Mouse (Mus musculus) cerebral cortex, adult 2 months (tissue): ENCODE data around the gene Ric3.

ENCODE experiments used
- WGBS: fragments of 180-500 bp; shearing (Covaris S2); methylation state at CpG from one replicate; pipeline ENCODE4 v1.1.7; 2018; 5-methylcytosine and 5-hydroxymethylcytosine counted together

The Ric3 gene

DNA sequence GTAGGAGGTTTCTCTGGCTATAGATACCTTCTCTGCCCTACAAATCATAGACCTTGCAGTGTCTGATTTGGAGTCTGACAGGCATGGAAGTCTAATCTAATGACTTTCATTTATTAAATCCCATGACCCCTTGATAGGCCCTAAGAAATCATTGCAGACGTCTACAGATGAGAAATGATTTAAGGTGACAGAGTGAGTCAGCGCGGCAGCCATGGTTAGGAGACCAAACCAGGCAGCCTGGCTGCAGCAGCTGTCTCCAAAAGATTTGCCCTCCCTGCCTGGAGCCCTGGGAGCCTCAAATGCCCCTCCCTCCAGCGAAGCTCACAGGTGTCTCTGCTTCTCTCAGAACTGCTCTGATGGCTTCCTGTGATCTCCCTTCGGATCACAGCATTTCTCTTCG, 87.0 kb downstream of the Ric3 start:
- 84% methylated on average over 6 of the region's 6 CpGs for WGBS

DNA sequence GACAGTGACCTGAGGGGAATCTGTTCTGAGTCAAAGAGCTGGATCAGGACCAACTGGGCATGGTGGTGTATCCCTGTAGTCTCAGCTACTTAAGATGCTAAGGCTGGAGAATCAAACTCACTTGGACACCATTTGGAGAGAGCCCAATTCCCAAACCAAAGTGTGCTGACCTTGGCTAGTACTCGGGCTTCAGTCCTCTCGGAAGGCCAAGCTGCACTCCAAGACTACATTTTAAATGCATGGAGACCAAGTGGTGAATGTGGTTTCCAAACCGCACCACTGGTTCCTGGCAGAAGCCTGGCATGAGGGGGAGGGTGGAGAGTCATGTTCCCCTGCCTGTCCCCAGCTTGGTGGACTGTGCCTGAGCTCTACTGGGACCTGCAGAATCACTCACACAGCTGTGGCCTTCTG, 89.2 kb downstream of the Ric3 start:
- 72% methylated on average over 3 of the region's 3 CpGs for WGBS

DNA sequence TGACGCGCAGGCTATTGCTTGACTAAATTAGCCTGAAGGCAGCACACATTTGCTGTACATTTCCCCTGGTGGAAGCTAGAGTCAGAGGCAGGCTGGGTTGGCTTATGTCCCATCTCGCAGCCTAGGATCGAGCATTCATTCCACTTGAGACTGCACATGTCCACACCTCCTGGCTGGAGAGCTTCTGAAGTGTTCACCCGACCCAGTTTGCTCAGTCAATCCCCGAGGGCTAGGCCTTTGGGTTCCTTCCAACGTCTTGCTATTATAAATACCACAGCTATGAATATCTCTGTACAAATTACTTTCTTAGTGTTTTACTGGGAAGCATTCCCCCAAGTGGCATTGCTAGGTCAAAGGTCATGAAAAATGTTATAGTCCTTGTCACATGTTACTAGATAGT, 89.9 kb downstream of the Ric3 start:
- 60% methylated on average over 7 of the region's 7 CpGs for WGBS

DNA sequence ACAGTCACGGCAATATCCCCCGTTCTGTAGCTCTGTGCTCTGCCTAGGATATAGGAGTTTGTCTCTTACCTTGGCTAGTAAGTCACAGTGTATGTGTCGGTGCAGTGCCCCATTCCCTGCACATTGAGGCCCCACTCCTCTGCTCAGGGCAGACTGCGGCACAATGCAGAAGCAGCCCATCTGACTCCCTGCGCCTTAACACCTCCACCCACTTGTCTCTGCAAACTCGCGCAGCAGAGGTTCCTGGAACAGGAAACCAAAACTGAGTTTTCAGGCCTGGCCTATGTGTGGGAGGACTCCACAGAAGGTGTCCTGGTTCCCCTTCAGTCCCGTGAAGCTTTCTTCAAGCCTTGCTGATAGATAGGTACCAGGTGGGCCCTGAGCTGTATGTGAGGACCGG, 91.9 kb downstream of the Ric3 start:
- WGBS, result 54% methylated on average over 9 of the region's 9 CpGs

DNA sequence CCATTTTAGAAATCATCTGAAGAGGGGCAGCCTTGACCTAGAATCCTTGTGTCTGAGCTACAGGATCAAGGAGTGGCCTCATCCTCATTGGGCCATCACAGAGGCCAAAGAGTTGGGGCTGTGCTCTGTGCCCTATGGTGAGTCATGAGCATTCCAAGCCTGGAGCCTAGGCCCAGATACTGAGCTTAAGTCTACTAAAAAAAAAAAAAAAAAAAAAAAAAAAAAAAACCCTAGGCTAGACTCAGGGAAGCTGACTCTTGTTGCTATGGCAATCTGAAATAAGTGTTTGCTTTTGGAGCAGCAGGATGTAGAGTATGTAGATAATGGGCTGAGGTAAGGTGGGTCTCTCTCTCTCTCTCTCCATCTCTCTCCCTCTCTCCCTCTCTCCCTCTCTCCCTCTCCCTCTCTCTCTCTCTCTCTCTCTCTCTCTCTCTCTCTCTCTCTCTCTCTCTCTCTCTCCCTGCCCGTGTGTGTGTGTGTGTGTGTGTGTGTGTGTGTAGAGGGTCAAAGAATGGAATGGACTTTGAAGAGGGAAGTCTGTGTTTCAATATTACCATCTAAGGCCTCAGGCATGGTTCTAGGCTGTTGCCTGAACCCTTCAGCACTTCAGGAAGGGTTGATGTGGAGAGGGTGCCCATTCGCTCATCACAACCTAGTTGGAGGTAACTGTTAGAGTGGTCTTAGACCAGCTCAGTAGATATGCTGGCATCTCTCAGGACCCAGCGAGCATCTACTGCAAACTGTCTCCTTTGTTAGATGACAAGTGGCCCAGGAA, 97.0 kb downstream of the Ric3 start:
- WGBS, result 70% methylated on average over 3 of the region's 3 CpGs
